Mouse (Mus musculus) liver, embryonic 11.5 days (tissue): Measurements from ENCODE around the gene Bri3bp. TPM values are rescaled to one million over a fixed set of nuclear protein-coding genes. Genes with fewer than 3 reads are reported as not detected.
"Not testable (repeated sequence)": the region's sequence is repeated elsewhere in the genome, so short reads cannot be mapped to it uniquely, and the experiment has no call there.

Experiments
- ATAC-seq: fragments of 200-750 bp; cut with Nextera tagmentation; replicated peaks from 2 replicates; pipeline ENCODE4 v1.8.0; 2017; ENCODE audit warnings: moderate number of reproducible peaks, mild to moderate bottlenecking, moderate TSS enrichment, moderate library complexity; ENCODE audit not compliant: low FRiP score
- DNase-seq: peaks from one replicate; pipeline ENCODE4 v3.0.0-alpha.2; 2017; ENCODE audit warnings: low spot score
- H3K27ac ChIP-seq: fragments of 300-500 bp; sonication (generic); 2 replicates; pipeline ENCODE4 v1.5.1; 2014; ENCODE audit warnings: mild to moderate bottlenecking, low read depth, low read length, control low read depth
- H3K27me3 ChIP-seq: fragments of 300-500 bp; sonication (generic); replicated peaks from 2 replicates; pipeline ENCODE4 v1.6.1; 2014; ENCODE audit warnings: low read length, mixed read lengths; ENCODE audit not compliant: control insufficient read depth, insufficient read depth
- H3K36me3 ChIP-seq: fragments of 300-500 bp; sonication (generic); 2 replicates; pipeline ENCODE4 v1.6.1; 2014; ENCODE audit warnings: mild to moderate bottlenecking, low read length, moderate library complexity, mixed read lengths; ENCODE audit not compliant: control insufficient read depth, insufficient read depth
- H3K4me1 ChIP-seq: fragments of 300-500 bp; sonication (generic); replicated peaks from 2 replicates; pipeline ENCODE4 v1.6.1; 2014; ENCODE audit warnings: low read length, mixed read lengths; ENCODE audit not compliant: control insufficient read depth, insufficient read depth
- H3K4me2 ChIP-seq: fragments of 300-500 bp; sonication (generic); 2 replicates; pipeline ENCODE4 v1.6.1; 2014; ENCODE audit warnings: mild to moderate bottlenecking, control low read depth, moderate library complexity
- H3K4me3 ChIP-seq: fragments of 300-500 bp; sonication (generic); 2 replicates; pipeline ENCODE4 v1.5.1; 2014; ENCODE audit warnings: low read depth, low read length, control low read depth
- H3K9ac ChIP-seq: fragments of 300-500 bp; sonication (generic); 2 replicates; pipeline ENCODE4 v1.6.1; 2014; ENCODE audit warnings: low read depth, low read length, control low read depth
- H3K9me3 ChIP-seq: fragments of 300-500 bp; sonication (generic); 2 replicates; pipeline ENCODE4 v1.6.1; 2016; ENCODE audit warnings: low read length, inconsistent platforms, mixed read lengths; ENCODE audit not compliant: control insufficient read depth
- WGBS: fragments of 180-500 bp; shearing (Covaris S2); extraction: QIAGEN DNeasy Blood & Tissue Kit; methylation state at CpG from one replicate; pipeline ENCODE4 v1.1.7; 2014; 5-methylcytosine and 5-hydroxymethylcytosine counted together
- polyA plus RNA-seq: library from polyadenylated mRNA; unstranded; fragments of >200 nt; fragmentation: Nextera tagmentation; extraction: Ambion mirVana; gene quantifications from 2 replicates; pipeline ENCODE4 v1.2.1, GENCODE M21; 2014

Bri3bp gene
- polyA plus RNA-seq, 1 experiment from 2014 or later = 67.9 TPM

GRCm38 (mm10) chr5:125418636-125419035 is 22.7 kb upstream of the Bri3bp start:
- H3K27me3 ChIP-seq = no peaks in the 10 kb centered on the region
- no peak overlapping the region for H3K27ac ChIP-seq
- no peak overlapping the region for H3K4me2 ChIP-seq
- no peak for DNase-seq
- 89% methylated on average over 12 of the region's 12 CpGs for WGBS
- no peak overlapping the region for H3K4me3 ChIP-seq
- ATAC-seq = no peak
- peaks cover 70% of the 10 kb centered on the region for H3K36me3 ChIP-seq
- H3K4me1 ChIP-seq = no peaks in the 10 kb centered on the region
- H3K9me3 ChIP-seq = no peaks in the 10 kb centered on the region
- no peak overlapping the region for H3K9ac ChIP-seq

- WGBS = 75% methylated on average over 11 of the region's 11 CpGs
Measured at GRCm38 (mm10) chr5:125419124-125419523, 22.2 kb upstream of the Bri3bp start.

GRCm38 (mm10) chr5:125425698-125426276 is 15.6 kb upstream of the Bri3bp start:
- no peak for DNase-seq
- H3K4me1 ChIP-seq = no peaks in the 10 kb centered on the region
- no peak overlapping the region for H3K4me3 ChIP-seq
- H3K27me3 ChIP-seq = no peaks in the 10 kb centered on the region
- H3K9ac ChIP-seq = no peak overlapping the region
- WGBS = 88% methylated on average over 10 of the region's 10 CpGs
- H3K36me3 ChIP-seq = peaks cover 80% of the 10 kb centered on the region
- no peak for ATAC-seq
- H3K27ac ChIP-seq = no peak overlapping the region
- H3K4me2 ChIP-seq = no peak overlapping the region
- H3K9me3 ChIP-seq = no peaks in the 10 kb centered on the region

More at GRCm38 (mm10) chr5:125419124-125419523, 22.2 kb upstream of the Bri3bp start:
- no peaks in the 10 kb centered on the region for H3K9me3 ChIP-seq
- peaks cover 70% of the 10 kb centered on the region for H3K36me3 ChIP-seq
- H3K9ac ChIP-seq = no peak overlapping the region
- no peak overlapping the region for H3K27ac ChIP-seq
- H3K4me1 ChIP-seq = no peaks in the 10 kb centered on the region
- no peak overlapping the region for H3K4me2 ChIP-seq
- ATAC-seq = no peak
- H3K4me3 ChIP-seq = no peak overlapping the region
- no peaks in the 10 kb centered on the region for H3K27me3 ChIP-seq
- no peak for DNase-seq

GRCm38 (mm10) chr5:125426343-125426742 is 15.0 kb upstream of the Bri3bp start:
- Histone ChIP-seq H3K4me1 (no peaks in the 10 kb centered on the region), H3K4me2 (no peak overlapping the region), H3K27ac (no peak overlapping the region), H3K27me3 (no peaks in the 10 kb centered on the region), H3K9ac (no peak overlapping the region), H3K9me3 (no peaks in the 10 kb centered on the region), H3K36me3 (peaks cover 81% of the 10 kb centered on the region), H3K4me3 (no peak overlapping the region)
- 90% methylated on average over 10 of the region's 10 CpGs for WGBS
- no peak for ATAC-seq
- no peak for DNase-seq

- WGBS = 93% methylated on average over 2 of the region's 2 CpGs
- H3K36me3 ChIP-seq = peaks cover 33% of the 10 kb centered on the region
- not testable (repeated sequence) for H3K9ac ChIP-seq, H3K27ac ChIP-seq, H3K4me1 ChIP-seq, ATAC-seq, H3K4me3 ChIP-seq, DNase-seq, H3K9me3 ChIP-seq, H3K27me3 ChIP-seq
- H3K4me2 ChIP-seq = peak overlapping the region; percentile 74
Measured at GRCm38 (mm10) chr5:125432324-125432723, 9.0 kb upstream of the Bri3bp start.

GRCm38 (mm10) chr5:125433793-125434337 is 7.5 kb upstream of the Bri3bp start, which contains the start of gene Dhx37:
Gene Dhx37, minus strand, starts transcription at chr5:125434121.
- H3K4me3 ChIP-seq = peak within 1 kb of the TSS; percentile 76
- WGBS = under 1% methylated on average over 46 of the region's 46 CpGs

GRCm38 (mm10) chr5:125434347-125434746 is 7.0 kb upstream of the Bri3bp start:
- H3K27me3 ChIP-seq, DNase-seq, H3K4me1 ChIP-seq, ATAC-seq, H3K9ac ChIP-seq, H3K9me3 ChIP-seq: not testable (repeated sequence)
- 52% methylated on average over 15 of the region's 15 CpGs for WGBS
- 0 out of 2 replicates have a peak overlapping the region, but pooled peaks have one; percentile 36 for H3K27ac ChIP-seq
- peaks cover 19% of the 10 kb centered on the region for H3K36me3 ChIP-seq
- peak overlapping the region; percentile 74 for H3K4me2 ChIP-seq
- peak overlapping the region; percentile 76 for H3K4me3 ChIP-seq

More at GRCm38 (mm10) chr5:125433793-125434337, 7.5 kb upstream of the Bri3bp start, which contains the start of gene Dhx37:
- Histone ChIP-seq H3K4me1 (peaks cover 10% of the 10 kb centered on the region), H3K9me3 (no peaks in the 10 kb centered on the region), H3K27ac (peak within 1 kb of the TSS; percentile 36; the same call in 1 of the 2 replicates), H3K36me3 (peaks cover 23% of the 10 kb centered on the region), H3K4me2 (peak within 1 kb of the TSS; percentile 74), H3K27me3 (no peaks in the 10 kb centered on the region), H3K9ac (peak within 1 kb of the TSS; percentile 83)
- DNase-seq = peak; percentile 91
- ATAC-seq = peak; percentile 98

- ATAC-seq (peak; percentile 6; the same call in 1 of the 2 replicates), DNase-seq (no peak)
- Histone ChIP-seq H3K9ac (peak overlapping the region; percentile 96), H3K4me3 (peak overlapping the region; percentile 97), H3K36me3 (0 out of 2 replicates have a peak, but pooled peaks cover 6% of the 10 kb centered on the region), H3K4me1 (peaks cover 17% of the 10 kb centered on the region), H3K4me2 (peak overlapping the region; percentile 91), H3K27me3 (no peaks in the 10 kb centered on the region), H3K27ac (peak overlapping the region; percentile 83), H3K9me3 (no peaks in the 10 kb centered on the region)
- WGBS = 3% methylated on average over 7 of the region's 7 CpGs
Measured at GRCm38 (mm10) chr5:125440583-125441233, 660 bp upstream of the Bri3bp start.
